Mouse (Mus musculus) forebrain, postnatal 0 days (tissue): ENCODE results near the gene P3h4. TPM values are rescaled to one million over a fixed set of nuclear protein-coding genes. Genes with fewer than 3 reads are reported as not detected.
"Not testable (repeated sequence)": the region's sequence is repeated elsewhere in the genome, so short reads cannot be mapped to it uniquely, and the experiment has no call there.

Experiments
- ATAC-seq: fragments of 200-750 bp; cut with Nextera tagmentation; 2 replicates; pipeline ENCODE4 v1.8.0; 2017; ENCODE audit warnings: mild to moderate bottlenecking, moderate library complexity
- DNase-seq: peaks from one replicate; pipeline ENCODE4 v3.0.0-alpha.2; 2015
- H3K27ac ChIP-seq: fragments of 300-500 bp; sonication (generic); 2 replicates; pipeline ENCODE4 v1.5.1; 2014; ENCODE audit warnings: low read depth, mild to moderate bottlenecking, antibody characterized with exemption, low read length, moderate library complexity, mixed read lengths
- H3K27me3 ChIP-seq: fragments of 300-500 bp; sonication (generic); 2 replicates; pipeline ENCODE4 v1.6.1; 2014; ENCODE audit warnings: mild to moderate bottlenecking, low read length, mixed read lengths; ENCODE audit not compliant: insufficient read depth
- H3K36me3 ChIP-seq: fragments of 300-500 bp; sonication (generic); 2 replicates; pipeline ENCODE4 v1.6.1; 2014; ENCODE audit warnings: mild to moderate bottlenecking, moderate library complexity; ENCODE audit not compliant: insufficient read depth
- H3K4me1 ChIP-seq: fragments of 300-500 bp; sonication (generic); 2 replicates; pipeline ENCODE4 v1.6.1; 2014; ENCODE audit warnings: antibody characterized with exemption; ENCODE audit not compliant: insufficient read depth
- H3K4me2 ChIP-seq: fragments of 300-500 bp; sonication (generic); 2 replicates; pipeline ENCODE4 v1.6.1; 2014; ENCODE audit warnings: low read depth, mild to moderate bottlenecking, moderate library complexity
- H3K4me3 ChIP-seq: fragments of 300-500 bp; sonication (generic); 2 replicates; pipeline ENCODE4 v1.5.1; 2014; ENCODE audit warnings: low read depth, low read length, mixed read lengths
- H3K9ac ChIP-seq: fragments of 300-500 bp; sonication (generic); 2 replicates; pipeline ENCODE4 v1.6.1; 2014; ENCODE audit warnings: mild to moderate bottlenecking
- H3K9me3 ChIP-seq: fragments of 300-500 bp; sonication (generic); 2 replicates; pipeline ENCODE4 v1.6.1; 2016; ENCODE audit warnings: low read length
- CTCF ChIP-seq: sonication (generic); IDR thresholded peaks from 2 replicates; pipeline ENCODE4 v1.5.1; 2016; ENCODE audit warnings: antibody characterized with exemption, control low read depth, low read depth
- WGBS: fragments of 180-500 bp; shearing (Covaris S2); extraction: QIAGEN DNeasy Blood & Tissue Kit; methylation state at CpG from one replicate; pipeline ENCODE4 v1.1.7; 2014; 5-methylcytosine and 5-hydroxymethylcytosine counted together
- polyA plus RNA-seq: library from polyadenylated mRNA; unstranded; fragments of >200 nt; fragmentation: Nextera tagmentation; extraction: Ambion mirVana; gene quantifications from 2 replicates; pipeline ENCODE4 v1.2.1, GENCODE M21; 2015
- total RNA-seq: library from RNA; depleted of rRNA; stranded (reverse); fragments of >200 nt; gene quantifications from 2 replicates; pipeline ENCODE4 v1.2.3, GENCODE M21; 2014

The P3h4 gene
- total and polyA plus RNA-seq, 2 experiments from 2014 or later = 17.9 to 27.1 TPM

GRCm38 (mm10) chr11:100375127-100375526 lies 39.5 kb downstream of the P3h4 start:
- DNase-seq (no peak), ATAC-seq (no peak)
- H3K36me3 ChIP-seq = peaks cover 71% of the 10 kb centered on the region
- H3K9ac ChIP-seq = no peak overlapping the region
- whole genome bisulfite sequencing = 89% methylated on average over 9 of the region's 9 CpGs
- no peak overlapping the region for H3K4me3 ChIP-seq
- no peak for TF ChIP-seq CTCF
- no peaks in the 10 kb centered on the region for H3K4me1 ChIP-seq
- H3K27ac ChIP-seq = no peak overlapping the region
- no peak overlapping the region for H3K4me2 ChIP-seq
- H3K9me3 ChIP-seq = no peaks in the 10 kb centered on the region
- no peaks in the 10 kb centered on the region for H3K27me3 ChIP-seq

DNA sequence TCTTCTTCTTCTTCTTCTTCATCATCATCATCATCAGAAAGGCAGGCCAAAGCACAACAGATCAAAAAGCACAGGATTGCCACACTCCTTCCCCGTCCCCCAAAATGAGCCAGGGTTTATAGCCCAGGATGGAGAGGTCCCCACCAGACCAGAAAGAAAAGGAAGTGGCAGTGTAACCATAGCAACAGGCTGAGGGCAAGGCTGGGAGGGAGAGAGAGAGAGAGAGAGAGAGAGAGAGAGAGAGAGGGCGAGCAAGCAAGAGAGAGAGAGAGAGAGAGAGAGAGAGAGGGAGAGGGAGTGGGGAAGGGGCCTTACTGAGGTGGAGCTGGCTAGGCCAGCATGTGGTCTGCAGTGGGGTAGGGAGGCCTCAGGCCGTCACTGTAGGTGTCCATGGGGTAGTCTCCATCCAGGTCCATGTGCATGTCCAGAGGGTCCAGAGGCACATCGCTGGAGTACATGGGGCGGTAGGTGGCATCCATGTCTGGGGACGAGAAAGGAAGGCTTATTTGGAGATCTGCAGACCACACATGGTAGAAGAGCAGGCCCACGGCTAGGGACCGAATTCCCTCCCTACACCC lies 42.6 kb downstream of the P3h4 start:
- H3K36me3 ChIP-seq = peaks cover 49% of the 10 kb centered on the region
- H3K27me3 ChIP-seq = no peaks in the 10 kb centered on the region
- H3K4me3 ChIP-seq = no peak overlapping the region
- 68% methylated on average over 7 of the region's 8 CpGs for WGBS
- no peak overlapping the region for H3K9ac ChIP-seq
- ATAC-seq = no peak; the same call in 1 of the 2 replicates
- H3K27ac ChIP-seq = no peak overlapping the region
- DNase-seq = no peak
- no peak overlapping the region for H3K4me2 ChIP-seq
- H3K9me3 ChIP-seq = no peaks in the 10 kb centered on the region
- no peak for TF ChIP-seq CTCF
- H3K4me1 ChIP-seq = no peaks in the 10 kb centered on the region

- DNase-seq (no peak), ATAC-seq (no peak)
- no peak for TF ChIP-seq CTCF
- 84% methylated on average over 8 of the region's 8 CpGs for WGBS
- Histone ChIP-seq H3K36me3 (peaks cover 31% of the 10 kb centered on the region), H3K4me3 (no peak overlapping the region), H3K27ac (no peak overlapping the region), H3K9ac (no peak overlapping the region), H3K4me2 (no peak overlapping the region), H3K4me1 (no peaks in the 10 kb centered on the region), H3K27me3 (no peaks in the 10 kb centered on the region), H3K9me3 (no peaks in the 10 kb centered on the region)
Measured at GRCm38 (mm10) chr11:100369822-100370221, 44.8 kb downstream of the P3h4 start.

DNA sequence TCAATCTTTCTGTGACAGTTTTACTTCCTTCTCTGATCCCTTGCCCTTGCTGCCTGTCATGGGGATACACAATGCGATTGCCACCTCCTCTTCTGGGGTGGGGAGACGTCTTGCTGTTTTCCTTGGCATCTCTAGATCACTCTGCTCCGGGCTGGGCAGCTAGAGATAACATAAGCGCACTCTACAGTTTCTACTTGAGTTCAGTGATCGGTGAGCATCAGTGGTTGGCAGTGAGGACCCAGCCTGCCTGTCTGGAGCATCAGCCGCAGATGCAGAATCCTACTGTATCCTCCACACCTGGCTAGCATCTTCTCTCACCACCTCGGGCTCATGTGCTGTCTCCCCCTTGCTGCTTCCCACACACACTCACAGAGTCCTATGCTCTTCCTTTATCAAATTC lies 45.5 kb downstream of the P3h4 start:
- Histone ChIP-seq H3K9me3 (no peaks in the 10 kb centered on the region), H3K9ac (no peak overlapping the region), H3K27me3 (no peaks in the 10 kb centered on the region), H3K4me3 (no peak overlapping the region), H3K27ac (no peak overlapping the region), H3K36me3 (peaks cover 28% of the 10 kb centered on the region), H3K4me2 (no peak overlapping the region), H3K4me1 (no peaks in the 10 kb centered on the region)
- no peak for DNase-seq
- ATAC-seq = no peak
- WGBS = 83% methylated on average over 7 of the region's 7 CpGs
- TF ChIP-seq CTCF = no peak

DNA sequence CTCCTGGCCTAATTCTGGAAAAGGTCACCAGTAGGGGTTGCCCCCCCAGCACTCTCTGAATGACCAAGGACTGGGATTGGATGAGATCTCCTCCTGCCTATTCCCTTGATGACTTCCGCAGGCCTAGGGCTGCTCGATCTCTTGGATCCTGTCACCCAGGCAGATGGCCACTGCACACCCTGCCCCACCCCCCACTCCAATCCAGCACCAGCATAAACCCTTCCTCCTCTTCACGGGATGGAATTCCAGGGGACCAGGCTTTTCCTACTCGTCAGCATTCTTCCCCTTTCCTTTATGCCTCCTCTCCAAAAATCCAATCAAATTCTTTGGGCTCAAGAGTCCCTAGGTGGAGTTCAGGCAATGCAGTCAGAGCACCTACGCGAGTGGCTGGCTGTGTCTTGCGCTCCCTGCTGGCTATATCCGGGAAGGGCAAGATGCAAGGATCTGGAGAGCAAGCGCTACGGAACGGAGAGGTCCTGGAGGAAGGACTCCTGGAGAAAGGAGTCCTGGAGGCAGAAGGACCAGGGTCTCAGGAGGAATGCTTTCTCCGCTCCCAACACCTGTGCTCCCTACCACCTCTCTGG lies 51.6 kb downstream of the P3h4 start:
- no peak overlapping the region for H3K27ac ChIP-seq
- DNase-seq (peak; percentile 62), ATAC-seq (peak; percentile 57; the same call in 1 of the 2 replicates)
- no peaks in the 10 kb centered on the region for H3K9me3 ChIP-seq
- H3K36me3 ChIP-seq = no peaks in the 10 kb centered on the region
- H3K4me3 ChIP-seq = no peak overlapping the region
- no peak overlapping the region for H3K9ac ChIP-seq
- 20% methylated on average over 12 of the region's 12 CpGs for WGBS
- no peaks in the 10 kb centered on the region for H3K27me3 ChIP-seq
- peak; percentile 80 for TF ChIP-seq CTCF
- no peak overlapping the region for H3K4me2 ChIP-seq
- H3K4me1 ChIP-seq = no peaks in the 10 kb centered on the region

DNA sequence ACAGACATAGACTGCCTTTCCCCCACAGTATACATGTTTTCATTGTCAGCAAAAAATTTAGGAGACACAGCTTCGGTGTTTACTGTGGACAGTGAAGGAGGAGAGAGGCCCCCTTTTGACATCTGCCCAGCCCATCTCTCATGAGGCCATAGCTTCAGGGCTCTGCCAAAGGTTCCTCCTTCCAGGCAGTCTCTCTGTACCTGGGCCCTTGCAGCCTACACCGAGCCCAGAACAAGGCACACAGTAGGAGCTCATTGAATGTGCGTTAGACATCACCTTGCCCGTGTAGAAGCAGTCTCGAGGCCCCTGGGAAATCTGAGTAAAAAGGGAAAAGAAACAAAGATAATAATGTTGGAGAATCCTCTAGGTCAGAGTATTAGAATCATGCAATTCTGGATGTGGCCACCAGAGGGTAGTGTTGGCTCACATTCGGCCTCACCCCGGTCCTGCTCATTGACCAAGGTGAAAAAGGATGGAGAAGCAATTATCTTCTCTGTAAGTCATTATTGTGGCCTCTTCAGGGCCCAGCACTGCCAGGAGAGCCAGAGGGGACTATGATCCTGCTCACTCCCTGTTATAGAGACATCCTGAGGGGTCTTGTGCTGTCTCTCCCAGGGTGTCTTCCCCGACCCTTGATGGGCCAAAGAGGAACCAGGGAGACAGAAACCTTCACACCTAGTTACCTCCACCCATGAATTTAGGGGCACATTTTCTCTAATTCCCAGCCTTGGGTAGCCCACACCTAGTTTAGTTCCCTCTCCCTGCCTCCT lies 52.2 kb downstream of the P3h4 start:
- peak; percentile 94 for TF ChIP-seq CTCF
- H3K27me3 ChIP-seq = no peaks in the 10 kb centered on the region
- no peak overlapping the region for H3K27ac ChIP-seq
- H3K4me3 ChIP-seq = no peak overlapping the region
- H3K36me3 ChIP-seq = no peaks in the 10 kb centered on the region
- no peaks in the 10 kb centered on the region for H3K9me3 ChIP-seq
- no peak overlapping the region for H3K9ac ChIP-seq
- no peak overlapping the region for H3K4me2 ChIP-seq
- DNase-seq = peak; percentile 85
- WGBS = 16% methylated on average over 8 of the region's 8 CpGs
- ATAC-seq = peak; percentile 61
- H3K4me1 ChIP-seq = no peaks in the 10 kb centered on the region

- not testable (repeated sequence) for H3K4me3 ChIP-seq, H3K4me2 ChIP-seq, DNase-seq, H3K4me1 ChIP-seq, H3K27ac ChIP-seq, H3K27me3 ChIP-seq, ATAC-seq, H3K9ac ChIP-seq, H3K9me3 ChIP-seq, H3K36me3 ChIP-seq
- no CpG with 5 or more reads among the region's 13 CpGs for WGBS
Measured at GRCm38 (mm10) chr11:100361059-100361458, 53.6 kb downstream of the P3h4 start.
